Mouse (Mus musculus) cerebellum, adult 2 months (tissue): ENCODE results near the gene Kctd20.

Experiments
- CTCF ChIP-seq: fragments of 200-500 bp; IDR thresholded peaks from 2 replicates; pipeline ENCODE4 v1.5.1; 2011; ENCODE audit warnings: low read depth, mild to moderate bottlenecking, control low read depth, low read length, moderate library complexity, borderline replicate concordance; ENCODE audit not compliant: insufficient read depth
- POLR2A ChIP-seq: fragments of 200-500 bp; IDR thresholded peaks from 2 replicates; pipeline ENCODE4 v1.6.1; 2011; ENCODE audit warnings: low read length, control low read depth, borderline replicate concordance; ENCODE audit not compliant: insufficient read depth

- TF ChIP-seq CTCF (no peak), POLR2A (no peak)
Observed at GRCm38 (mm10) chr17:28948661-28949060, 3.1 kb upstream of the Kctd20 start.
